Mouse (Mus musculus) E14TG2a.4 (cell line): Measurements from ENCODE around the gene Eid3.

Experiments
- H3K27me3 ChIP-seq: 2 replicates; pipeline ENCODE4 v1.6.1; 2014; ENCODE audit warnings: low read length, control low read depth; ENCODE audit not compliant: insufficient read depth
- H3K36me3 ChIP-seq: 2 replicates; pipeline ENCODE4 v1.6.1; 2014; ENCODE audit warnings: low read length, control low read depth; ENCODE audit not compliant: insufficient read depth
- H3K4me1 ChIP-seq: replicated peaks from 2 replicates; pipeline ENCODE4 v1.6.1; 2014; ENCODE audit warnings: low read depth, low read length, control low read depth
- H3K4me3 ChIP-seq: replicated peaks from 2 replicates; pipeline ENCODE4 v1.5.1; 2014; ENCODE audit warnings: mild to moderate bottlenecking, low read length
- H3K9me3 ChIP-seq: 2 replicates; pipeline ENCODE4 v1.6.1; 2014; ENCODE audit warnings: low read length, control low read depth
- CTCF ChIP-seq: conservative IDR thresholded peaks from 2 replicates; pipeline ENCODE4 v1.5.1; 2014; ENCODE audit warnings: low read length
- NANOG ChIP-seq: IDR thresholded peaks from 2 replicates; pipeline ENCODE4 v1.6.1; 2014; ENCODE audit warnings: borderline replicate concordance, low read length, mixed read lengths
- POU5F1 ChIP-seq: IDR thresholded peaks from 2 replicates; pipeline ENCODE4 v1.6.1; 2014; ENCODE audit warnings: low read length, borderline replicate concordance

The Eid3 gene

DNA sequence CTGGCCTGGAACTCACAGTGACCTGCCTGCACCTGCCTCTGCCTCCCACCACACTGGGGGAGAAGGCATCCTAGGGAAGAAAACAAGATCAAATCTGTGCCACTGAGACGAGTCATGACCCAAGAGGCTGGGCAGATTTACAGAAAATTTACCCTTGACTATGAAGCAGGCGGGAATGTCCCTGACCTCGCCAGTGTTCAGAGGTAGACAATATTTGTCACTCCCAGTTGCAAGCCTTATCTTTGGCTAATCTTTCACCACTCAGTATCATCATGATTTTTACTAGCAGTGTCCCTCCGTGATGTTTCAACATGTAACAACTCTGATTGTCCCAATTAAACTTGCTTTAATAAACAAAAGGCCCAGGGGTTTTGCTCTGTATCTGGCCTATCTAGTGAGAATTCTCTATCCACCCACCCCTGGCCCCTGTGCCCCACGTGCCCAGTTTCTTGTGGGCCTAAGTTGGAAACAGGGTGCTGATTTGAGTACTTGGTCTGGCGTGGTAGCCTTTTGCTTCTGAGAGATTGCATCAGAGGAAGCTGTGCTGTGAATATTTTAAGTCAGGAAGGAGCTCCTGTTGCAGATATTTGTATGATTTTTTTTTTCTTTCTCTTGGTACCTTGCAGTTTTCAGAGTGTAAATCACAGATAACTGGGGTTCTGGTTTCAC lies 2.1 kb downstream of the Eid3 start:
- no peak for TF ChIP-seq NANOG
- TF ChIP-seq CTCF = no peak
- TF ChIP-seq POU5F1 = no peak

GRCm38 (mm10) chr10:82875446-82875845 lies 9.0 kb downstream of the Eid3 start:
- Histone ChIP-seq H3K27me3 (no peaks in the 10 kb centered on the region), H3K4me1 (peaks cover 70% of the 10 kb centered on the region), H3K36me3 (peaks cover 100% of the 10 kb centered on the region), H3K4me3 (no peak overlapping the region), H3K9me3 (no peaks in the 10 kb centered on the region)
- no peak for TF ChIP-seq NANOG

More for the DNA sequence above, 2.1 kb downstream of the Eid3 start:
- Histone ChIP-seq H3K36me3 (peaks cover 85% of the 10 kb centered on the region), H3K4me1 (peaks cover 86% of the 10 kb centered on the region), H3K4me3 (no peak overlapping the region), H3K27me3 (no peaks in the 10 kb centered on the region), H3K9me3 (no peaks in the 10 kb centered on the region)

GRCm38 (mm10) chr10:82876076-82876796 lies 9.8 kb downstream of the Eid3 start:
- peaks cover 100% of the 10 kb centered on the region for H3K36me3 ChIP-seq
- H3K4me3 ChIP-seq = no peak overlapping the region
- TF ChIP-seq POU5F1 = no peak
- peak; percentile 23 for TF ChIP-seq CTCF
- peaks cover 62% of the 10 kb centered on the region for H3K4me1 ChIP-seq
- no peaks in the 10 kb centered on the region for H3K27me3 ChIP-seq
- no peaks in the 10 kb centered on the region for H3K9me3 ChIP-seq

DNA sequence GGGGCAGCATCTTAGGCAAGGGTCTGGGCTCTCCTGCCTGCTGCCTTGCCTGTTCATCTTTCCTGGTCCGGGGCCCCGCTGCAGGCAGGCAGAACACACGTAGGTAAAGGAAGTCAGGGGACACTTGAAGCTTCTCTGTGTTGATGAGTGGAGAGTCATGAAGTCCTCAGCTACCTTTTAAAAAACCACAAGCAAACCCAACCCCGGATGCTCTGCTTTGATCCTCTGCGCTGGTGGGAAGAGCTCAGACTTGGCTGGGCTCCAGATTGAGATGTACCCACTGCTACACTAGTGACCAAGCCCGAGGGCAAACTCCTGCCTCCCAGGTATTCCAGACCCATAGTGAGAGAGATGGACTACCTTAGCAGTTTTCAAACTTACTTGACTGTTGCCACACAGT lies 20.9 kb downstream of the Eid3 start:
- H3K9me3 ChIP-seq = no peaks in the 10 kb centered on the region
- H3K4me3 ChIP-seq = no peak overlapping the region
- H3K36me3 ChIP-seq = peaks cover 98% of the 10 kb centered on the region
- TF ChIP-seq CTCF (no peak), NANOG (no peak), POU5F1 (no peak)
- peaks cover 19% of the 10 kb centered on the region for H3K4me1 ChIP-seq
- H3K27me3 ChIP-seq = no peaks in the 10 kb centered on the region

- no peak overlapping the region for H3K4me3 ChIP-seq
Measured at GRCm38 (mm10) chr10:82888576-82888975, 22.1 kb downstream of the Eid3 start.

GRCm38 (mm10) chr10:82889447-82889973 lies 23.1 kb downstream of the Eid3 start:
- TF ChIP-seq NANOG (no peak), CTCF (no peak), POU5F1 (no peak)
- H3K4me3 ChIP-seq = no peak overlapping the region
- peaks cover 98% of the 10 kb centered on the region for H3K36me3 ChIP-seq
- H3K9me3 ChIP-seq = no peaks in the 10 kb centered on the region
- no peaks in the 10 kb centered on the region for H3K27me3 ChIP-seq
- peaks cover 41% of the 10 kb centered on the region for H3K4me1 ChIP-seq

More at GRCm38 (mm10) chr10:82888576-82888975, 22.1 kb downstream of the Eid3 start:
- no peaks in the 10 kb centered on the region for H3K27me3 ChIP-seq
- H3K4me1 ChIP-seq = peaks cover 32% of the 10 kb centered on the region
- peaks cover 98% of the 10 kb centered on the region for H3K36me3 ChIP-seq
- H3K9me3 ChIP-seq = no peaks in the 10 kb centered on the region
- TF ChIP-seq POU5F1 (no peak), CTCF (no peak), NANOG (no peak)

DNA sequence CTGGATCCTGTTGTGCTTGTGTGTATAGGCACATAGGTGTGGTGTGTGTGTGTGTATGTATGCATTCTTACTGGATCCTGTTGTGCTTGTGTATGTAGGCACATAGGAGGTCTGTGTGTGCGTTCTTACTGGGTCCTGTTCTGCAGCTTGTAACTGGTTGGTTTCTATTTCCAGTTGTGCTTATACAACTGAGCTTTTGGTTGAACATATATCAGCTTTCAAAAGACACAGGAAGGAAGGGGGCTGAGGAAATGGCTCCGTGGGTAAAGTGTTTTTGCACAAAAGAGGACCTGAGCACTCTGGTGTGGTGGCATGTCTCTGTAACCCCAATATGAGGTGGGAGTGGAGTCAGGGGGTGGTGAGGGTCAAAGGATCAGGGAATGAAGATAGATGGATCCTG lies 24.5 kb downstream of the Eid3 start:
- Histone ChIP-seq H3K36me3 (peaks cover 98% of the 10 kb centered on the region), H3K4me3 (no peak overlapping the region), H3K27me3 (no peaks in the 10 kb centered on the region), H3K9me3 (no peaks in the 10 kb centered on the region), H3K4me1 (peaks cover 43% of the 10 kb centered on the region)
- TF ChIP-seq POU5F1 (no peak), CTCF (no peak), NANOG (no peak)

DNA sequence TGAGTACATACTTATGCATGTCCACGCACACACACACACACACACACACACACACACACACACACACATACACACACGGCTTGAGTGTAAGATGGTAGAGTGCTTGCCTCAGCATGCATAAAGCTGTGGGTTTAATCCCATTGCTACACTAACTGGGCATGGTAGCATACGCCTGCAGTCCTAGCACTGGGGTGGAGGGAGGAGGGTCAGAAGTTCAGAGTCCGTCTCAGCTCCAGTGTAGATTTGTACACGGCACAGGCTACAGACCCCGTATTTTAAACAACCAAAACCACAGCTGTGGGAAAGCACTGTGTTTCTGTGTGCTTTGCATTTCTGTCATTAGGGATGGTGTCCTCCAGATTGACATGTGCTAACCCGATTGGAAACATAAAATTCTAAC lies 25.0 kb downstream of the Eid3 start:
- Histone ChIP-seq H3K9me3 (no peaks in the 10 kb centered on the region), H3K27me3 (no peaks in the 10 kb centered on the region), H3K36me3 (peaks cover 98% of the 10 kb centered on the region), H3K4me1 (peaks cover 44% of the 10 kb centered on the region), H3K4me3 (no peak overlapping the region)
- TF ChIP-seq POU5F1 = no peak
- TF ChIP-seq CTCF = no peak
- TF ChIP-seq NANOG = no peak
